Mouse (Mus musculus) adrenal gland, postnatal 14 days (tissue): ENCODE measurements around the gene Olfr1051. TPM values are rescaled to one million over a fixed set of nuclear protein-coding genes. Genes with fewer than 3 reads are reported as not detected.
"Not testable (repeated sequence)": the region's sequence is repeated elsewhere in the genome, so short reads cannot be mapped to it uniquely, and the experiment has no call there.

Source experiments
- DNase-seq: peaks from one replicate; pipeline ENCODE4 v3.0.0; 2021; ENCODE audit warnings: mixed read lengths
- long read RNA-seq, 2 experiments: library from polyadenylated mRNA; stranded (forward); transcript quantifications; one replicate each; pipeline ENCODE4 v2.0.0; 2021
- total RNA-seq: library from RNA; stranded (reverse); gene quantifications from 2 replicates; pipeline ENCODE4 v1.2.3, GENCODE M21; 2021

The Olfr1051 gene
- not detected in 2 replicates for total RNA-seq
- long read RNA-seq, experiment 1: 0 reads
- long read RNA-seq, experiment 2: 0 reads

DNA sequence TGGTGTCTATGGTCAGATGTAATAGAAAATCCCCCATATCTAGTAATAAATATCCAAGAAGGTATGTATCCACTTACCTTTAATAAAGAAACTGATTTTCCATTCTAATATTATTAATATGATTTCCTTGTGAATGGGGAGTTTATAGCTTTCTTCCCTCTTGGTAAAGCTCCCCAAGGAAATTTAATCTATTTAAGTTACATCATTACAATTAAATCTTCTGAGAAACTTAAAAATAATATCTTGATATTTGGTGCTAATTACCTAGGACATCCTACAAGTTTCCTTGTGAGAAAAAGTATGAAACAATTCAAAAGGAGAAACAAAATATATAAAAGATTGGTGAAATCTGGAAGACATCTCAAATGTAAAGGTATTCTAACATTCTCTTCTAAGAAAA, at the start of gene Olfr1051:
Olfr1051 (minus strand) TSS at position 101 of the 400 bp plus-strand sequence.
- DNase-seq: not testable (repeated sequence)

DNA sequence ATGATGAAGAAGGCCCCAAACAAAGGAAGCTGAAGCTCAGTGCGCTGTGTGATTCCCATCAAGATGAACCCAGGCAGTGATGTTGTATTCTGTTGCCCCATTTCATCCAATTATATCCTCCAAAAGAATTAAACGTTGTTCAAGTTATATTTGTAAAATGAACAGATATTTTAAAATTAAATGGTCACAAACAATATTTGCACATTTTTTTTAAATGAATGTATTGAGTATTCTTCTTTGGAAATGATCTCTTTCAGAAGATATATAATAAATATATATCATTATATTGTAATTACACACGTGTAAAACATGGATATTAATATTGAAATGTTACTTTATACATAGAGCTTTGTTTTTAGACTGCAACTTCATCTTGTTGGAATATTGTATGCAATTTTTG, 36.3 kb upstream of the Olfr1051 start, which contains the start of gene Olfr1053:
Olfr1053 (minus strand) TSS at position 101 of the 400 bp plus-strand sequence.
- DNase-seq: no peak

DNA sequence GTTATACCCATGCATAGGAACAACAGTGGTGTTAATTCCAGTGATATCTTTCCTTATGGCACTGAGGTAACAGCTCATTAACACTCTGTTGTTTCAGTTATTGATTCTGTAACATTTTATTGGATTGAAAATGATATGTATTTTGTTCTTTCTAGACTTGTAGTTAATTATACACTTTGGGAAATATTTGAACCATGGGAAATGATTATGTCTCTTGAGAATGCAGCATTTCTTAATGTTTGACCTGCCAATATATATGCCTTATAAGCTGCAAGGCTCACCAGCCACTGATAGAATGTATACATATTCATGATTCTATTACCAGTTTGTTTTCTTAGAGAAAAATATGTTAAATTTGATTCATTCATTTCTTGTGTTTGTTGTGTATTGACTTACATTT, 13.3 kb upstream of the Olfr1051 start, which contains the start of gene Olfr1052:
Olfr1052 (plus strand) TSS at position 301 of the 400 bp plus-strand sequence.
- no peak for DNase-seq

DNA sequence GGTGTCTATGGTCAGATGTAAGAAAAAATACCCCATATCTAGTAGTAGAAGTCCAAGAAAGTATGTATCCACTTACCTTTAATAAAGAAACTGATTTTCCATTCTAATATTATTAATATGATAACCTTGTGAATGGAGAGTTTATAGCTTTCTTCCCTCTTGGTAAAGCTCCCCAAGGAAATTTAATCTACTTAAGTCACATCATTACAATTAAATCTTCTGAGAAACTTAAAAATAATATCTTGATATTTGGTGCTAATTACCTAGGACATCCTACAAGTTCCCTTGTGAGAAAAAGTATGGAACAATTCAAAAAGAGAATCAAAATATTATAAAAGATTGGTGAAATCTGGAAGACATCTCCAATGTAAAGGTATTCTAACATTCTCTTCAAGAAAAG, 20.7 kb downstream of the Olfr1051 start, which contains the start of gene Olfr1049:
Olfr1049 (minus strand) TSS at position 101 of the 400 bp plus-strand sequence.
- DNase-seq: not testable (repeated sequence)

DNA sequence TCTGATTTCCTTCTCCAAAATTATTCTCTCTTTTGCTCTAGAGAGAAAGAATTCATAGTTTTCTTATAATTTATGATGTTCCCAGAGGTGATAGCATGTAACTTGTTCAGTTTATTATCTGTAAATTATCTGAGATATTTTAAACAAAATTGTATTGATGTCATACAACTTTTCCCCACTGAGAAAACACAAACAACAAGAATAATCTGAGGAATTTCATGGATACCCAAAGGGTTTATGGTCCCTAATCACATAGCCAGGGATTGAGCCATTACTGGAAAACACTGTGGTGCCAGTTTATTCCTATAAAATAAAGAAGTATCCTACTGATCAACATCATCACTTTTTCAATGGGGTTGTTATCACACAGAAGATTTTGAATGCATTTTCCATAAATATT, 38.7 kb downstream of the Olfr1051 start, which contains the start of gene Olfr1048:
Olfr1048 (minus strand) TSS at position 101 of the 400 bp plus-strand sequence.
- DNase-seq: no peak

DNA sequence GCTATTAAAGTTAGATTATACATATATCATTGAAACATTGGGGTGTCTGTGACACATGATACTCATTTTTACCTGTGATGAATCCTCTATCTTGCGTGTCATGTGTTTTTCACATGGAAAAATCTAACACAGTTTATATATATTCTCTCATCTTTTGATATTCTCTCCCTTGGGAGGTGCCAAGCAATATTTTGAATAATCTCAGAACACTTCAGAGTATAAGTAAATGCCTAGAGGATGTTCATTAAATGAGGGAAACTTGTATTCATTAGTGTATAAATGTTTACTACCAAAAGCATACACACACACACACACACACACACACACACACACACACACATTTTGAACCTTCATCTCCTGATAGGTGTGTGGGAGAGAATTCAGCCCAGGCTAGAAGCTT, 47.6 kb downstream of the Olfr1051 start, which contains the start of gene Olfr1047:
Olfr1047 (minus strand) TSS at position 101 of the 400 bp plus-strand sequence.
- no peak for DNase-seq

Other genes with a start within 250 kb of the Olfr1051 start
- 0.11 and 0.33 TPM in 2 replicates for gene Olfr1034, start 233.2 kb downstream of the Olfr1051 start, total RNA-seq
- gene Olfr1036, start 205.1 kb downstream of the Olfr1051 start, total RNA-seq: not detected in 2 replicates
- gene Olfr1037, start 191.7 kb downstream of the Olfr1051 start, total RNA-seq: not detected in 2 replicates
- not detected in 2 replicates for gene Olfr1039, start 143.2 kb downstream of the Olfr1051 start, total RNA-seq
- not detected in 2 replicates for gene Olfr1040, start 132.4 kb downstream of the Olfr1051 start, total RNA-seq
- not detected in 2 replicates for gene Olfr1042, start 117.2 kb downstream of the Olfr1051 start, total RNA-seq
- not detected in 2 replicates for gene Olfr1043, start 111.6 kb downstream of the Olfr1051 start, total RNA-seq
- gene Olfr1044, start 101.3 kb downstream of the Olfr1051 start, total RNA-seq: not detected in 2 replicates
- gene Olfr52, start 93.4 kb downstream of the Olfr1051 start, total RNA-seq: not detected in 2 replicates
- gene Olfr1045, start 76.1 kb downstream of the Olfr1051 start, total RNA-seq: not detected in 2 replicates
- gene Olfr1046, start 59.8 kb downstream of the Olfr1051 start, total RNA-seq: not detected in 2 replicates
- gene Olfr1047, start 47.7 kb downstream of the Olfr1051 start, total RNA-seq: not detected in 2 replicates
- not detected in 2 replicates for gene Olfr1048, start 38.8 kb downstream of the Olfr1051 start, total RNA-seq
- gene Olfr1049, start 20.8 kb downstream of the Olfr1051 start, total RNA-seq: not detected in 2 replicates
- not detected in 2 replicates for gene Olfr1052, start 13.4 kb upstream of the Olfr1051 start, total RNA-seq
- not detected in 2 replicates for gene Olfr1053, start 36.2 kb upstream of the Olfr1051 start, total RNA-seq
- gene Olfr1054, start 56.3 kb upstream of the Olfr1051 start, total RNA-seq: not detected in 2 replicates
- gene Olfr1055, start 71.2 kb upstream of the Olfr1051 start, total RNA-seq: not detected in 2 replicates
- gene Olfr1056, start 83.4 kb upstream of the Olfr1051 start, total RNA-seq: not detected in 2 replicates
- gene Olfr1057, start 99.3 kb upstream of the Olfr1051 start, total RNA-seq: not detected in 2 replicates
- gene Olfr1058, start 109.5 kb upstream of the Olfr1051 start, total RNA-seq: not detected in 2 replicates
- gene Olfr1061, start 135.0 kb upstream of the Olfr1051 start, total RNA-seq: not detected in 2 replicates
- not detected in 2 replicates for gene Olfr1062, start 147.7 kb upstream of the Olfr1051 start, total RNA-seq
- gene Olfr1065, start 171.5 kb upstream of the Olfr1051 start, total RNA-seq: not detected in 2 replicates
- not detected in 2 replicates for gene Olfr1066, start 177.2 kb upstream of the Olfr1051 start, total RNA-seq
- gene Olfr228, start 208.3 kb upstream of the Olfr1051 start, total RNA-seq: not detected in 2 replicates
- gene Olfr1076, start 229.4 kb upstream of the Olfr1051 start, total RNA-seq: not detected in 2 replicates